Mouse (Mus musculus) limb, embryonic 15.5 days (tissue): ENCODE data around the gene Scgb1a1. TPM values are rescaled to one million over a fixed set of nuclear protein-coding genes. Genes with fewer than 3 reads are reported as not detected.
A peak's percentile ranks its signal among the peaks of the same experiment; 100 is the strongest.

Experiments
- ATAC-seq: fragments of 200-750 bp; cut with Nextera tagmentation; 2 replicates; pipeline ENCODE4 v1.8.0; 2017; ENCODE audit warnings: low read depth, moderate TSS enrichment; ENCODE audit not compliant: insufficient number of reproducible peaks, low FRiP score, low TSS enrichment
- H3K27ac ChIP-seq: fragments of 300-500 bp; sonication (generic); 2 replicates; pipeline ENCODE4 v1.5.1; 2015; ENCODE audit warnings: moderate library complexity, mild to moderate bottlenecking, inconsistent platforms
- H3K27me3 ChIP-seq: fragments of 300-500 bp; sonication (generic); 2 replicates; pipeline ENCODE4 v1.6.1; 2015; ENCODE audit warnings: inconsistent platforms
- H3K36me3 ChIP-seq: fragments of 300-500 bp; sonication (generic); 2 replicates; pipeline ENCODE4 v1.6.1; 2015; ENCODE audit warnings: inconsistent platforms
- H3K4me1 ChIP-seq: fragments of 300-500 bp; sonication (generic); 2 replicates; pipeline ENCODE4 v1.6.1; 2015; ENCODE audit warnings: inconsistent platforms
- H3K4me2 ChIP-seq: fragments of 300-500 bp; sonication (generic); 2 replicates; pipeline ENCODE4 v1.6.1; 2015; ENCODE audit warnings: mild to moderate bottlenecking, inconsistent platforms
- H3K4me3 ChIP-seq: fragments of 300-500 bp; sonication (generic); 2 replicates; pipeline ENCODE4 v1.5.1; 2015; ENCODE audit warnings: mild to moderate bottlenecking, inconsistent platforms
- H3K9ac ChIP-seq: fragments of 300-500 bp; sonication (generic); 2 replicates; pipeline ENCODE4 v1.6.1; 2015; ENCODE audit warnings: inconsistent platforms
- H3K9me3 ChIP-seq: fragments of 300-500 bp; sonication (generic); 2 replicates; pipeline ENCODE4 v1.6.1; 2016; ENCODE audit warnings: inconsistent platforms
- WGBS: fragments of 180-500 bp; shearing (Covaris S2); methylation state at CpG from one replicate; pipeline ENCODE4 v1.1.7; 2015; 5-methylcytosine and 5-hydroxymethylcytosine counted together
- polyA plus RNA-seq: library from polyadenylated mRNA; unstranded; fragments of >200 nt; fragmentation: Nextera tagmentation; extraction: Ambion mirVana; gene quantifications from 2 replicates; pipeline ENCODE4 v1.2.1, GENCODE M21; 2015

The Scgb1a1 gene
- polyA plus RNA-seq, 1 experiment from 2014 or later, result 1.2 TPM

- Histone ChIP-seq H3K27ac (no peak overlapping the region), H3K4me1 (peaks cover 10% of the 10 kb centered on the region), H3K9me3 (no peaks in the 10 kb centered on the region), H3K9ac (no peak overlapping the region), H3K4me2 (no peak overlapping the region), H3K4me3 (no peak overlapping the region), H3K27me3 (no peaks in the 10 kb centered on the region), H3K36me3 (no peaks in the 10 kb centered on the region)
- 16% methylated on average over 1 of the region's 1 CpGs for WGBS
- no peak for ATAC-seq
Measured at GRCm38 (mm10) chr19:9047946-9048387, 39.8 kb downstream of the Scgb1a1 start.

DNA sequence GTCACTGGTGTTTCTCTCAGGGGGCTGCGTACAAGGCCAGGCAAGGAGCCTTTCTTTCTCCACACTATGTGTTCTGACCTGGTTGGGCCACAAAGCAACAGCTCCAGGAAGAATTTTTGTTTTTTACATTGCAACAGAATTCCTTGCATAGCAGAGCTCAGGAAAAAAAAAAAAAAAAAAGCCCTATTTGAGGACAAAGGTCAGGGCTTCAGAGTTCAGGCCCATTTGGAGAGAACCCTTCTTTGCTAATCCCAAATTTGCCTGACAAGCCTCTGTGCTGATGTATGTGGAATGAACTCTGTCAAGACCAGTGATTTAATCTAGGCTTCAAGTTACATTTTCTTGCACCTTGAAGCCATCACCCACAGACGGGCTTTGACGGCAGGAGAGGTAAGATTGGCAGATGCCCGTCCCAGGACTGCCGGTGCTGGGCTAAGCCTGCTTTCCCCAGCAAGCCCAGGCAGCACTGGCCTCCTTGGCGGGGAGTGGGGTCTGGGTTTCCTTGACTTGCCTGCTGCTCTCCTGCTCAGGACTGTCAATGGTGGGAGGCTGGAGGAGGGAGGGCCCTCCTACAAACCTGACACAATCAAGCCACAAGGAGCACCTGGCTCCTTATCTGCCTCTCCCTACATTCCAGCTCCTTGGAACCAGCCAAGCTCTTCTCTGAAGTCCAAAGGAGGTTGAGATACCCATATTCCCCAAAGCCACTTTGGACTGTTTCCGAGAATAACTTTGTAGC lies 40.4 kb downstream of the Scgb1a1 start:
- Histone ChIP-seq H3K27me3 (no peaks in the 10 kb centered on the region), H3K9me3 (no peaks in the 10 kb centered on the region), H3K9ac (no peak overlapping the region), H3K4me3 (no peak overlapping the region), H3K4me1 (peaks cover 6% of the 10 kb centered on the region; the same call in 1 of the 2 replicates), H3K36me3 (no peaks in the 10 kb centered on the region), H3K4me2 (no peak overlapping the region), H3K27ac (peak overlapping the region; percentile 34)
- WGBS, result 43% methylated on average over 7 of the region's 7 CpGs
- ATAC-seq, result no peak

- Histone ChIP-seq H3K9me3 (no peaks in the 10 kb centered on the region), H3K27me3 (no peaks in the 10 kb centered on the region), H3K4me1 (peaks cover 11% of the 10 kb centered on the region; the same call in 1 of the 2 replicates), H3K4me3 (no peak overlapping the region), H3K4me2 (no peak overlapping the region), H3K27ac (no peak overlapping the region), H3K9ac (no peak overlapping the region), H3K36me3 (no peaks in the 10 kb centered on the region)
- no peak for ATAC-seq
- WGBS, result 69% methylated on average over 4 of the region's 4 CpGs
Measured at GRCm38 (mm10) chr19:9044291-9044690, 43.5 kb downstream of the Scgb1a1 start.

DNA sequence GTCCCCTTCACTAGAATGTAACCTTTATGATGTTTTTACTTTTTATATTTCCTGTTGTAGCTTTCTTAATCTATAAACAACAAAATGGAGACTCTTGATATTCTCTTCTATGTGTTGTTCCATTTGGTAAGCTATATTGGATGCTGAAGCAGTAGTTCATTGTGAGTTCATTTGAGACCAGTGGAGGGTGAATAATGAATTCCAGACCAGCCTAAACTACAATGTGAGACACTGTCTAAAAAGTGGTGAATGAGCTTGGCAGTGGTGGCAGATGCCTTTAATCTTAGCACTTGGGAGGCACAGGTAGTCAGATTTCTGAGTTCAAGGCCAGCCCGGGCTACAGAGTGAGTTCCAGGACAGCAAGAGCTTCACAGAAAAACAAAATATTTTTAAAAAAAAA lies 44.6 kb downstream of the Scgb1a1 start:
- Histone ChIP-seq H3K36me3 (no peaks in the 10 kb centered on the region), H3K27ac (no peak overlapping the region), H3K27me3 (no peaks in the 10 kb centered on the region), H3K9me3 (no peaks in the 10 kb centered on the region), H3K4me1 (peaks cover 11% of the 10 kb centered on the region; the same call in 1 of the 2 replicates), H3K4me3 (no peak overlapping the region), H3K9ac (no peak overlapping the region), H3K4me2 (no peak overlapping the region)
- no peak for ATAC-seq
- 79% methylated on average over 1 of the region's 1 CpGs for WGBS

- Histone ChIP-seq H3K27me3 (no peaks in the 10 kb centered on the region), H3K36me3 (no peaks in the 10 kb centered on the region), H3K9me3 (no peaks in the 10 kb centered on the region), H3K4me3 (no peak overlapping the region), H3K4me2 (no peak overlapping the region), H3K4me1 (peaks cover 6% of the 10 kb centered on the region; the same call in 1 of the 2 replicates), H3K9ac (no peak overlapping the region), H3K27ac (no peak overlapping the region)
- no peak for ATAC-seq
Measured at GRCm38 (mm10) chr19:9041074-9041473, 46.7 kb downstream of the Scgb1a1 start.

DNA sequence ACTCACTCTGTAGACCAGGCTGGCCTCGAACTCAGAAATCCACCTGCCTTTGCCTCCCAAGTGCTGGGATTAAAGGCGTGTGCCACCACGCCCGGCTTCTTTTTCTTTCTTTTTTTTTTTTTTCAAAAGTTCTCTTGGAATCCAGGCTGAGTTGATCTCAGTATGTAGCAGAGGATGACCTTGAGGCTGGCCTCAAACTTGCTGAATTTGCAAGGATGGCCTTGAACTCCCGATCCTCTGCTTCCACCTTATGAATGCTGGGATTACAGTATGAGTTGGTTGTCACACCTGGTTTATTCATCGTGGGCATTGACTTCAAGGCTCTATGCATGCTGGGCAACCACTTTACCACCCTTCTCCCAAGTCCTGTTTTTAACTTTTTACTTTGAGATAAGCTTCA lies 47.1 kb downstream of the Scgb1a1 start:
- Histone ChIP-seq H3K4me2 (no peak overlapping the region), H3K9me3 (no peaks in the 10 kb centered on the region), H3K4me1 (peaks cover 6% of the 10 kb centered on the region; the same call in 1 of the 2 replicates), H3K27me3 (no peaks in the 10 kb centered on the region), H3K36me3 (no peaks in the 10 kb centered on the region), H3K27ac (no peak overlapping the region), H3K4me3 (no peak overlapping the region), H3K9ac (no peak overlapping the region)
- ATAC-seq, result no peak
- 83% methylated on average over 6 of the region's 6 CpGs for WGBS

GRCm38 (mm10) chr19:9039928-9040327 lies 47.8 kb downstream of the Scgb1a1 start:
- Histone ChIP-seq H3K36me3 (no peaks in the 10 kb centered on the region), H3K4me1 (peaks cover 7% of the 10 kb centered on the region), H3K4me2 (no peak overlapping the region), H3K9me3 (no peaks in the 10 kb centered on the region), H3K9ac (no peak overlapping the region), H3K4me3 (no peak overlapping the region), H3K27ac (peak overlapping the region; percentile 61), H3K27me3 (no peaks in the 10 kb centered on the region)
- WGBS, result 34% methylated on average over 7 of the region's 7 CpGs
- ATAC-seq, result peak; percentile 52; the same call in 1 of the 2 replicates

GRCm38 (mm10) chr19:9039266-9039665 lies 48.5 kb downstream of the Scgb1a1 start:
- H3K4me1 ChIP-seq, result peaks cover 12% of the 10 kb centered on the region
- H3K4me2 ChIP-seq, result no peak overlapping the region
- no peak for ATAC-seq
- WGBS, result 67% methylated on average over 4 of the region's 4 CpGs
- H3K27ac ChIP-seq, result no peak overlapping the region
- H3K36me3 ChIP-seq, result no peaks in the 10 kb centered on the region
- H3K9me3 ChIP-seq, result no peaks in the 10 kb centered on the region
- H3K9ac ChIP-seq, result no peak overlapping the region
- H3K27me3 ChIP-seq, result no peaks in the 10 kb centered on the region
- H3K4me3 ChIP-seq, result no peak overlapping the region

- WGBS, result 65% methylated on average over 3 of the region's 3 CpGs
- ATAC-seq, result no peak
- H3K27ac ChIP-seq, result no peak overlapping the region
Measured at GRCm38 (mm10) chr19:9038136-9038535, 49.6 kb downstream of the Scgb1a1 start.

DNA sequence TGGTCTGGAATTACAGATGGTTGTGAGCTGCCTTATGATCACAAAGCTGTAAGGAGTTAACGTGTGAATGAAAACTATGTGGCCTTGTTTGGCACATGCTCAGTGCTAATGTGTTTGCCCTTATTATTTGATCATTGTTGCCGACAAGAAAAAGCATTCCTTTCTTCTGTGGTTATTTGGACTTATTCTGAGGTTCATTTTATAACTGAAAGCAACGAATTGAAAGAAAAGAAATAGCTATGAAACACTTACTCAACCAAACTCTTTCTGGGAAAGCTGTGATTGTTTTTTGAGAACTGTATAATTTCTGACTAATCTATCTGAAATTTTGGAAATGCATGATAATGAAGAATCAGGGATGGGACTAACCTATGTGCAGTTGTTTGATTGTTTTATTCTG lies 52.7 kb downstream of the Scgb1a1 start:
- H3K9me3 ChIP-seq, result no peaks in the 10 kb centered on the region
- H3K27me3 ChIP-seq, result no peaks in the 10 kb centered on the region
- H3K36me3 ChIP-seq, result no peaks in the 10 kb centered on the region
- H3K9ac ChIP-seq, result no peak overlapping the region
- H3K4me3 ChIP-seq, result no peak overlapping the region
- H3K27ac ChIP-seq, result peak overlapping the region; percentile 54; the same call in 1 of the 2 replicates
- no peak overlapping the region for H3K4me2 ChIP-seq
- 48% methylated on average over 3 of the region's 3 CpGs for WGBS
- ATAC-seq, result no peak
- peaks cover 22% of the 10 kb centered on the region for H3K4me1 ChIP-seq

More at GRCm38 (mm10) chr19:9038136-9038535, 49.6 kb downstream of the Scgb1a1 start:
- no peaks in the 10 kb centered on the region for H3K36me3 ChIP-seq
- no peak overlapping the region for H3K9ac ChIP-seq
- no peaks in the 10 kb centered on the region for H3K27me3 ChIP-seq
- no peaks in the 10 kb centered on the region for H3K9me3 ChIP-seq
- H3K4me2 ChIP-seq, result no peak overlapping the region
- H3K4me1 ChIP-seq, result peaks cover 15% of the 10 kb centered on the region
- no peak overlapping the region for H3K4me3 ChIP-seq

GRCm38 (mm10) chr19:9034480-9034879 lies 53.3 kb downstream of the Scgb1a1 start:
- no peak overlapping the region for H3K4me2 ChIP-seq
- peaks cover 17% of the 10 kb centered on the region for H3K4me1 ChIP-seq
- no peaks in the 10 kb centered on the region for H3K36me3 ChIP-seq
- no peak for ATAC-seq
- H3K9me3 ChIP-seq, result no peaks in the 10 kb centered on the region
- 78% methylated on average over 3 of the region's 3 CpGs for WGBS
- H3K4me3 ChIP-seq, result no peak overlapping the region
- peak overlapping the region; percentile 69 for H3K27ac ChIP-seq
- no peak overlapping the region for H3K9ac ChIP-seq
- no peaks in the 10 kb centered on the region for H3K27me3 ChIP-seq
